Comparison of ENCODE assay signal across 10 mouse cellular contexts in genomic region chr2:173431841-173432240, GRCm38 (mm10).
"Had no signal": no experiment of that assay in that cellular context is flagged by ENCODE, and none has a peak within 500 bp of the region (broad histone marks: within the 10 kb centered on the region; RNA-seq: fewer than 3 reads in every experiment).

No protein-coding gene starts in this region.

- H3K4me3 ChIP-seq: intestine, embryonic 15.5 days; limb, embryonic 13.5 days; midbrain, embryonic 10.5 days; neural tube, embryonic 12.5 days had no signal

- DNase-seq: kidney, postnatal 25 days; left cerebral cortex, postnatal 4 days; midbrain, embryonic 14.5 days; spleen, adult 18-20 months; thymus, postnatal 36 days had no signal

- ATAC-seq: intestine, embryonic 15.5 days had no signal

- H3K36me3 ChIP-seq: intestine, embryonic 15.5 days; limb, embryonic 13.5 days; midbrain, embryonic 10.5 days; neural tube, embryonic 12.5 days had no signal

- H3K27ac ChIP-seq: intestine, embryonic 15.5 days; limb, embryonic 13.5 days; liver, embryonic 14.5 days; midbrain, embryonic 10.5 days; neural tube, embryonic 12.5 days had no signal

- H3K9ac ChIP-seq: intestine, embryonic 15.5 days; limb, embryonic 13.5 days; liver, embryonic 14.5 days; neural tube, embryonic 12.5 days had no signal

- H3K9me3 ChIP-seq: intestine, embryonic 15.5 days; limb, embryonic 13.5 days; midbrain, embryonic 10.5 days; neural tube, embryonic 12.5 days had no signal

- H3K27me3 ChIP-seq: intestine, embryonic 15.5 days; limb, embryonic 13.5 days; neural tube, embryonic 12.5 days had no signal

- H3K4me2 ChIP-seq: intestine, embryonic 15.5 days; limb, embryonic 13.5 days; neural tube, embryonic 12.5 days had no signal
